Mouse (Mus musculus): ENCODE results near the gene AC141477.1.

DNA sequence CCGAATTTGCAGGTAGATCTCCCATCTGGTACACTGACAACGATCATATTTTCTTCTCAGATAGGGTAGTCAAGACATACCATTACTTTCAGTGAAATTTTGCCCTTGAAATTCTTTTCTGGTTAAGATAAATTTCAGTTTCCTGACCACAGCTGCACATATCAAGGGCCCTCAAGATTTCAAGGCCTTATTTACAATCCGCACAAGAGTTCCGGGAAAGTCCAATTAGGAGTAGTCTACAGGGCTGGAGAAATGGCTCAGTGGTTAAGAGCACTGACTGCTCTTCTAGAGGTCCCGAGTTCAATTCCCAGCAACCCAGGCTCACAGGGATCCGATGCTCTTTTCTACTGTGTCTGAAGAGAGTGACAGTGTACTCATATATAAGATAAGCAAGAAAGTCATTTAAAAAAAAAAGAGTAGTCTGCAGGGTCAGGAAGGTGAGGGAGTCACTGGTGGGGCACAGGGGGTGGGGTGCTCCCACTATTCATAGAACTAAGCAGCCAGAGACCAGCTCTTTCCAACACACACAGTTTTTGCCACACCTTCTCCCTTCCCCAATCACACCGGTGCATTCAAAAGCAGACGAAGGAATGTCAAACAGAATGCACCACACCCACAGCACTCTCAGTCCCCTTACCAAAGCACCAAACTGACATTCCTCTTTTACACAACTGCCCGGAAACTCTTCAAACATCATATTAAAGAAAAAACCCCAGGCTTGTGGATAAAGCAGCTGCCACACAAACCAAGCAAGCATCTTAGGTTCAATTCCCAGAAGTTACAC is 945 bp downstream of the AC141477.1 start:
- TF ChIP-seq POLR2A (IDR thresholded peaks at IDR 0.05; ENCODE audit: insufficient read length, low read depth) = no peak
- no peak for TF ChIP-seq TCF12 (IDR thresholded peaks at IDR 0.05; ENCODE audit: insufficient read depth, poor library complexity, severe bottlenecking)
- no peak for TF ChIP-seq REST (IDR thresholded peaks at IDR 0.05; ENCODE audit: insufficient read depth, insufficient read length)
- no peak for TF ChIP-seq POLR2AphosphoS2 (IDR thresholded peaks at IDR 0.05; ENCODE audit: insufficient read length, low read depth)
- TF ChIP-seq CEBPB (IDR thresholded peaks at IDR 0.05; ENCODE audit: insufficient read depth, poor library complexity, severe bottlenecking) = no peak
- no peak for TF ChIP-seq USF1 (IDR thresholded peaks at IDR 0.05; ENCODE audit: low read depth)
- no peak for TF ChIP-seq MYOG (IDR thresholded peaks at IDR 0.05; ENCODE audit: control insufficient read depth in 1 of 3, insufficient read depth in 1 of 3, insufficient read length in 2 of 3, low read depth in 2 of 3)
